Mouse (Mus musculus): Measurements from ENCODE around the gene Rprd2. TPM values are rescaled to one million over a fixed set of nuclear protein-coding genes. Genes with fewer than 3 reads are reported as not detected.

The Rprd2 gene
- polyA plus RNA-seq, 1 experiment from 2014 or later = 22.6 TPM

DNA sequence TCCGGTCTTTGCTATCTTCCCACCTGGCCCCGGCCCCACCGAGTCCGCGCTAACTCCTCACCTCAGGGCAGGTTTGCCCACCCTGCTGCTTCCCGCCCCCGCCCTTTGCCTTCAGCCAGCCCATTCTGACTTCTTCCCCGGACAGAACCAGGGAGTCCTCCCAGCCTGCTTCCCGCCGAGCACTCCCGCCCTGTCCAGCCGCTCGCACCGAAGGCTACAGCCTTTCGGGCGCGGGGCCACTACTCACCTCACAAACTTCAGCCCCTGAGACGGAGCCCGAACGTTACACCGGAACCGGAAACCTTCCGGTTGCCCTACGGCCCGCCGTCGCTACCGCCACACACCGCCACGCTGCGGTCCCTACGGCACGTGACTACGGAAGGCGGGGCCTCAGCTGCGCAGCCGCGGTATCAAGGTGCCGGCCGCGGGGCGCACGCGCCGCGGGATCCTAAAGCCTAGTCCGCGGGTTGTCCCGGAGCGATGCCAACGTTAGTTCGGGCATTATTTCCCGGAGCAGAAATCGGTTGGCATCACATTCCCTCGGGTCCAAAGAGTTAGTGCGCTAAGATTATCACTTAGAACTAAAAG, 36.9 kb upstream of the Rprd2 start, which contains the start of gene Prpf3:
Prpf3 (minus strand) TSS at position 384 of the 588 bp plus-strand sequence.
- peak within 1 kb of the TSS; percentile 72 for H3K27ac ChIP-seq (replicated peaks)
- peak within 1 kb of the TSS; percentile 75 for H3K4me2 ChIP-seq
- peak; percentile 98 for ATAC-seq (ENCODE audit: low read depth)
- H3K36me3 ChIP-seq = peaks cover 27% of the 10 kb centered on the region
- under 1% methylated on average over 54 of the region's 56 CpGs for WGBS
- H3K27me3 ChIP-seq = no peaks in the 10 kb centered on the region
- peak within 1 kb of the TSS; percentile 82 for H3K4me3 ChIP-seq
- H3K9me3 ChIP-seq = no peaks in the 10 kb centered on the region
- peak within 1 kb of the TSS; percentile 87 for H3K9ac ChIP-seq
- peaks cover 16% of the 10 kb centered on the region for H3K4me1 ChIP-seq (replicated peaks)

GRCm38 (mm10) chr3:95851317-95851716, 32.7 kb upstream of the Rprd2 start:
- Histone ChIP-seq H3K4me3 (no peak overlapping the region), H3K36me3 (peaks cover 69% of the 10 kb centered on the region), H3K9me3 (no peaks in the 10 kb centered on the region), H3K4me2 (no peak overlapping the region), H3K27me3 (no peaks in the 10 kb centered on the region), H3K9ac (no peak overlapping the region), H3K4me1 (replicated peaks) (peaks cover 12% of the 10 kb centered on the region), H3K27ac (replicated peaks) (no peak overlapping the region)
- no peak for ATAC-seq (ENCODE audit: low read depth)
- 97% methylated on average over 8 of the region's 8 CpGs for WGBS

GRCm38 (mm10) chr3:95850611-95851010, 31.9 kb upstream of the Rprd2 start:
- Histone ChIP-seq H3K4me1 (replicated peaks) (peaks cover 9% of the 10 kb centered on the region), H3K27ac (replicated peaks) (no peak overlapping the region), H3K4me2 (no peak overlapping the region), H3K4me3 (no peak overlapping the region), H3K9me3 (no peaks in the 10 kb centered on the region), H3K9ac (no peak overlapping the region), H3K36me3 (peaks cover 76% of the 10 kb centered on the region), H3K27me3 (no peaks in the 10 kb centered on the region)
- no peak for ATAC-seq (ENCODE audit: low read depth)
- 92% methylated on average over 4 of the region's 4 CpGs for WGBS

GRCm38 (mm10) chr3:95842503-95843214, 24.0 kb upstream of the Rprd2 start:
- WGBS = 89% methylated on average over 3 of the region's 3 CpGs
- H3K36me3 ChIP-seq = peaks cover 92% of the 10 kb centered on the region
- ATAC-seq (ENCODE audit: low read depth) = no peak

GRCm38 (mm10) chr3:95839250-95839649, 20.6 kb upstream of the Rprd2 start:
- 95% methylated on average over 2 of the region's 2 CpGs for WGBS
- Histone ChIP-seq H3K4me2 (no peak overlapping the region), H3K27me3 (no peaks in the 10 kb centered on the region), H3K36me3 (peaks cover 88% of the 10 kb centered on the region), H3K27ac (replicated peaks) (no peak overlapping the region), H3K9me3 (no peaks in the 10 kb centered on the region), H3K4me3 (no peak overlapping the region), H3K4me1 (replicated peaks) (no peaks in the 10 kb centered on the region), H3K9ac (no peak overlapping the region)
- no peak for ATAC-seq (ENCODE audit: low read depth)

More at GRCm38 (mm10) chr3:95842503-95843214, 24.0 kb upstream of the Rprd2 start:
- no peaks in the 10 kb centered on the region for H3K9me3 ChIP-seq
- no peak overlapping the region for H3K9ac ChIP-seq
- H3K4me2 ChIP-seq = no peak overlapping the region
- no peaks in the 10 kb centered on the region for H3K4me1 ChIP-seq (replicated peaks)
- H3K27me3 ChIP-seq = no peaks in the 10 kb centered on the region
- H3K27ac ChIP-seq (replicated peaks) = no peak overlapping the region
- H3K4me3 ChIP-seq = no peak overlapping the region

DNA sequence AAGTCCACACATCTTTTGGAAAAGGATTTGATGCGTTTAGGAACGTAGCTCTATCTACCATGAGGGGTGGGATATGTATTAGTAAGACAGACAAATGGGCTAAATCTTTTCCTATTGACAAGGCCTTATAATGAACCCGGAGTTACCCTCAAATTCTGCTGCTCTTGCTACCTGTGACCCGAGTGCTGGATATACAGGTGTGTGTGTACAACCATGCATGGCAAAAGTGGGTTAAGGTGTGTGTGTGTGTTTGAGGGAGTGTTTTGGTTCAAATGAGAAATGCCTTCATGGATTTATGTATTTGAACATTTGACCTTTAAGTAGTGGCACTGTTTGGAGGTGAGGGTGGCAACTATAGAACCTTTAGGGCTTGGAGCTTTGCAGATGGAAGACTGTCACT, 10.4 kb upstream of the Rprd2 start:
- Histone ChIP-seq H3K4me2 (no peak overlapping the region), H3K27me3 (no peaks in the 10 kb centered on the region), H3K4me1 (replicated peaks) (no peaks in the 10 kb centered on the region), H3K36me3 (peaks cover 66% of the 10 kb centered on the region), H3K9me3 (no peaks in the 10 kb centered on the region), H3K9ac (no peak overlapping the region), H3K27ac (replicated peaks) (no peak overlapping the region), H3K4me3 (no peak overlapping the region)
- ATAC-seq (ENCODE audit: low read depth) = no peak
- 97% methylated on average over 4 of the region's 4 CpGs for WGBS

DNA sequence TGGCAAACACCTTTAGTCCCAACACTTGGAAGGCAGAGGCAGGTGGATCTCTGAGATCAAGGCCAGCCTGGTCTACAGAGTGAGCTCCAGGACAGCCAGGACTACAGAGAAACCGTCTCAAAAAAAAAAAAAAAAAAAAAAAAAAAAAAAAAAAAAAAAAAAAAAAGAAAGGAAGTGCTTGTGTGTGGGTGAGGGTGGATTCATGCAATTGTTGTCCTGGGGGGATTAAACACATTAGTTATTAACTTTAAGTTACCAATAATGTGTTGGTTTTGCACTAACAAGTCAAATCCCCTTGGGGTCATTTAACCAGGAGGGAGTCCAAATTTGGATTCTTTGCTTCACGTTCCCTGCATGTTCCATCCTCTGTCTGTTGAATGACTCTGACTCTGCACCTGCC, 7.6 kb upstream of the Rprd2 start:
- WGBS = 58% methylated on average over 2 of the region's 2 CpGs
- no peak for ATAC-seq (ENCODE audit: low read depth)
- H3K36me3 ChIP-seq = peaks cover 38% of the 10 kb centered on the region
- no peak overlapping the region for H3K4me3 ChIP-seq
- no peaks in the 10 kb centered on the region for H3K27me3 ChIP-seq
- H3K9me3 ChIP-seq = no peaks in the 10 kb centered on the region
- H3K9ac ChIP-seq = no peak overlapping the region
- no peak overlapping the region for H3K27ac ChIP-seq (replicated peaks)
- no peak overlapping the region for H3K4me2 ChIP-seq
- H3K4me1 ChIP-seq (replicated peaks) = no peaks in the 10 kb centered on the region

GRCm38 (mm10) chr3:95820046-95821010, 1.7 kb upstream of the Rprd2 start:
- Histone ChIP-seq H3K36me3 (no peaks in the 10 kb centered on the region), H3K27me3 (no peaks in the 10 kb centered on the region), H3K27ac (replicated peaks) (peak overlapping the region; percentile 100), H3K9ac (peak overlapping the region; percentile 78), H3K4me3 (peak overlapping the region; percentile 69), H3K4me2 (peak overlapping the region; percentile 60), H3K4me1 (replicated peaks) (peaks cover 33% of the 10 kb centered on the region), H3K9me3 (no peaks in the 10 kb centered on the region)
- WGBS = 39% methylated on average over 10 of the region's 10 CpGs
- ATAC-seq (ENCODE audit: low read depth) = peak; percentile 26

DNA sequence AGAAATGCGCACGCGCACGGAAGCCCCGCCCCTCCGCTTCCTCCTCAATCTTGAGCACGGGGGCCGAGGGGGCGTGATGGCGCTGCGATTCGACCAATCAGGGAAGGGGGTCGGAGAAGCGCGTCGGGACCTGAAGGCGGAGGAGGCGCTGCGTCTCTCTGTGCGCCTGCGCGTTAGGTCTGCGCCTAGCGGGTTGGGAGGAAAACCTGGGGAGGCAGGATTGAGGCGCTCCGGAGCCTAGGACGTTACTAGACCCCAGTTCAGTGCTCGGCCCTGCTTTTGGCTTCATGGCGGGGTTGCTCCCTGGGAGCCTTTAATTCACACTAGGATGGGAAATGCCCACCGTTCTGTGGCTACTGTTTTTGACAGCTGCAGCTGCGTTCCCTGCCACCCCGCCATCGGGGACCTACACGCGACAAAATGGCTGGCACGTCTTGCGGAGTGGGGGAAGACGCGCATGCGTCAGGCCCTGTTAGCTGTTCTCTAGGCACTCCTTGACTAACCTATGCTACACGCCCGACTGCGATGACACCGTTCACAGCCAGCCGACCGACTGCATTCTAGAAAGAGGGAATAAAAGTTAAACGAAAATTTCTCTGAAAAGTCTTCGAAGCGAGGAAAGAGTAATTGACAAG, 805 bp upstream of the Rprd2 start:
- peak overlapping the region; percentile 78 for H3K9ac ChIP-seq
- ATAC-seq (ENCODE audit: low read depth) = peak; percentile 97
- peak overlapping the region; percentile 69 for H3K4me3 ChIP-seq
- H3K27me3 ChIP-seq = no peaks in the 10 kb centered on the region
- peak overlapping the region; percentile 60 for H3K4me2 ChIP-seq
- H3K4me1 ChIP-seq (replicated peaks) = peaks cover 36% of the 10 kb centered on the region
- H3K36me3 ChIP-seq = no peaks in the 10 kb centered on the region
- peak overlapping the region; percentile 100 for H3K27ac ChIP-seq (replicated peaks)
- no peaks in the 10 kb centered on the region for H3K9me3 ChIP-seq
- under 1% methylated on average over 49 of the region's 49 CpGs for WGBS

DNA sequence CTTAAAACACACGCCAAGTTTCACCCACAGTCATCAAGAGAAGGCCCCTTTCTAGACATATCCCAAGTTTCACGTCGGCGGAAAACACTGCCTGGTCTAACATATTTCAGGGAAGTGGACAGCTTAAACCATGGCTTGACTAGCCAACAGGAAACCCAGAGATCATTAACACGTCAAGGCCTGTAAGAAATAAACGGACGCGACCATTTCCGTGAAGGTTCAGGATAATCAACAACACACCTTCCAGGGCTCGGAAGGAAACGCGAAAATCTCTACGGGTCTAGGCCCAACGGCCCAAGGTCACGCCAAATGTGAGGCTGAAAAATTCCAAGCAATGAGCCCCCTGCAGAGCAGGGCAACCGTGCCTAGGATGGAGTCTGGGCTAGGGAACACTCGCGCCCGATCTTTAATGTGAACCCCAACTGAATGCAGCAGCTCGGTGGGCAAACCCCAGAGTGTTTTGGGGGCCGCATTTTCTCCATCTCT, 594 bp downstream of the Rprd2 start:
- ATAC-seq (ENCODE audit: low read depth) = 0 out of 2 replicates have a peak, but pooled peaks have one; percentile 4
- Histone ChIP-seq H3K4me2 (peak overlapping the region; percentile 68), H3K27ac (replicated peaks) (peak overlapping the region; percentile 100), H3K27me3 (no peaks in the 10 kb centered on the region), H3K9ac (peak overlapping the region; percentile 97), H3K4me3 (peak overlapping the region; percentile 69), H3K9me3 (no peaks in the 10 kb centered on the region), H3K36me3 (no peaks in the 10 kb centered on the region), H3K4me1 (replicated peaks) (peaks cover 36% of the 10 kb centered on the region)
- WGBS = under 1% methylated on average over 21 of the region's 21 CpGs

DNA sequence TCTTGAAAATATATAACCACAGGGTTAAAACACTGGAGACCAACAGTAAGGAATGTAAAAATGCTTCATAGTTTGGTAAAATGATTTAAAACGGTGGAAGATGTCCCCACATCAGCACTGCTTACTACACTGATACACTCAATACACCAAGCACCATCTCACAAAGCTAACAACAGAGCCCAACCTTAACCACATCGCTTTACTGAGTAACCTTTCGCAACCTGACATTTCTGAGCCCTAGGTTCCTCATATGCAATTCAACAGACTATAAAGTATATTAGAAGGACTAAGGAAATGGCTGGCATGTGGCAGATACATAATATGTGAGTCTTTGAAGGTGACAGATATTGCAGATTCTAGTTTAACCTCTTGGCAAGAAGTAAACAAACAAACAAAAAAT, 2.0 kb downstream of the Rprd2 start:
- H3K27ac ChIP-seq (replicated peaks) = no peak overlapping the region
- H3K9ac ChIP-seq = peak overlapping the region; percentile 50
- peaks cover 36% of the 10 kb centered on the region for H3K4me1 ChIP-seq (replicated peaks)
- no peak for ATAC-seq (ENCODE audit: low read depth)
- no peaks in the 10 kb centered on the region for H3K9me3 ChIP-seq
- 94% methylated on average over 3 of the region's 3 CpGs for WGBS
- H3K36me3 ChIP-seq = peaks cover 4% of the 10 kb centered on the region; the same call in 1 of the 2 replicates
- H3K27me3 ChIP-seq = no peaks in the 10 kb centered on the region
- H3K4me3 ChIP-seq = peak overlapping the region; percentile 69
- H3K4me2 ChIP-seq = peak overlapping the region; percentile 68

All from neural tube, embryonic 13.5 days (tissue).